Mouse (Mus musculus): ENCODE data around the gene Serbp1.

The Serbp1 gene

GRCm38 (mm10) chr6:67230950-67231349 is 7.0 kb upstream of the Serbp1 start:
- DNase-seq (ENCODE audit: extremely low spot score, low spot score), result no peak

- DNase-seq (ENCODE audit: extremely low spot score, low spot score), result no peak
These were observed 2.3 kb upstream of the Serbp1 start for GRCm38 (mm10) chr6:67235649-67236048.

- DNase-seq (ENCODE audit: extremely low spot score, low spot score), result no peak
These were observed 1.3 kb upstream of the Serbp1 start for GRCm38 (mm10) chr6:67236491-67237234.

- no peak for DNase-seq (ENCODE audit: extremely low spot score, low spot score)
These were observed 3.3 kb downstream of the Serbp1 start for GRCm38 (mm10) chr6:67241263-67241662.

- no peak for DNase-seq (ENCODE audit: extremely low spot score, low spot score)
These were observed 5.9 kb downstream of the Serbp1 start for GRCm38 (mm10) chr6:67243765-67244420.

GRCm38 (mm10) chr6:67244451-67244850 is 6.5 kb downstream of the Serbp1 start:
- no peak for DNase-seq (ENCODE audit: extremely low spot score, low spot score)

GRCm38 (mm10) chr6:67251095-67251494 is 13.1 kb downstream of the Serbp1 start:
- DNase-seq (ENCODE audit: extremely low spot score, low spot score), result no peak

GRCm38 (mm10) chr6:67264935-67265334 is 27.0 kb downstream of the Serbp1 start:
- DNase-seq (ENCODE audit: extremely low spot score, low spot score), result no peak

- no peak for DNase-seq (ENCODE audit: extremely low spot score, low spot score)
These were observed 28.2 kb downstream of the Serbp1 start for GRCm38 (mm10) chr6:67266159-67266657.

GRCm38 (mm10) chr6:67266664-67267407 is 28.9 kb downstream of the Serbp1 start:
- DNase-seq (ENCODE audit: extremely low spot score, low spot score), result peak; percentile 88

- peak; percentile 67 for DNase-seq (ENCODE audit: extremely low spot score, low spot score)
These were observed 29.6 kb downstream of the Serbp1 start for GRCm38 (mm10) chr6:67267408-67268244.

GRCm38 (mm10) chr6:67268245-67268612 is 30.3 kb downstream of the Serbp1 start:
- no peak for DNase-seq (ENCODE audit: extremely low spot score, low spot score)

- no peak for DNase-seq (ENCODE audit: extremely low spot score, low spot score)
These were observed 31.0 kb downstream of the Serbp1 start for GRCm38 (mm10) chr6:67268983-67269382.

GRCm38 (mm10) chr6:67269459-67269858 is 31.5 kb downstream of the Serbp1 start:
- no peak for DNase-seq (ENCODE audit: extremely low spot score, low spot score)

GRCm38 (mm10) chr6:67277944-67278343 is 40.0 kb downstream of the Serbp1 start:
- no peak for DNase-seq (ENCODE audit: extremely low spot score, low spot score)

- no peak for DNase-seq (ENCODE audit: extremely low spot score, low spot score)
These were observed 43.7 kb downstream of the Serbp1 start for GRCm38 (mm10) chr6:67281614-67282197.

GRCm38 (mm10) chr6:67282897-67283296 is 44.9 kb downstream of the Serbp1 start:
- no peak for DNase-seq (ENCODE audit: extremely low spot score, low spot score)

- no peak for DNase-seq (ENCODE audit: extremely low spot score, low spot score)
These were observed 54.2 kb downstream of the Serbp1 start for GRCm38 (mm10) chr6:67292042-67292623.

- no peak for DNase-seq (ENCODE audit: extremely low spot score, low spot score)
These were observed 58.1 kb downstream of the Serbp1 start for GRCm38 (mm10) chr6:67296126-67296525.

GRCm38 (mm10) chr6:67298742-67299141 is 60.8 kb downstream of the Serbp1 start:
- DNase-seq (ENCODE audit: extremely low spot score, low spot score), result no peak

All from neural tube, embryonic 10.5 days (tissue).